Mouse (Mus musculus) MEL (cell line): Measurements from ENCODE around the gene Cd200. TPM values are rescaled to one million over a fixed set of nuclear protein-coding genes. Genes with fewer than 3 reads are reported as not detected.

ENCODE experiments used
- DNase-seq: peaks from one replicate; pipeline ENCODE4 v3.0.0; 2011; ENCODE audit warnings: low read depth, low spot score
- H3K27ac ChIP-seq: 2 replicates; pipeline ENCODE4 v1.5.1; 2012; ENCODE audit warnings: low read depth, mild to moderate bottlenecking, control low read depth, low read length, moderate library complexity; ENCODE audit not compliant: control insufficient read depth
- H3K27me3 ChIP-seq, 2 experiments: fragments of 150-350 bp in 1 of 2; sonication (generic) in 1 of 2; 2 replicates each; pipeline ENCODE4 v1.6.1; 2012; ENCODE audit warnings: low read length in 2 of 2, mild to moderate bottlenecking in 2 of 2, improper control_type of control experiment in 1 of 2, moderate library complexity in 1 of 2; ENCODE audit not compliant: insufficient read depth in 2 of 2, control insufficient read depth in 1 of 2
- H3K36me3 ChIP-seq, 2 experiments: 2 replicates each; pipeline ENCODE4 v1.6.1; 2012 to 2014; ENCODE audit warnings: low read length in 2 of 2, improper control_type of control experiment in 1 of 2, inconsistent platforms in 1 of 2, mild to moderate bottlenecking in 1 of 2; ENCODE audit not compliant: insufficient read depth in 2 of 2, control insufficient read depth in 1 of 2
- H3K4me1 ChIP-seq, 2 experiments: fragments of 150-350 bp in 1 of 2; sonication (generic) in 1 of 2; 2 replicates each; pipeline ENCODE4 v1.6.1; 2012; ENCODE audit warnings: low read length in 2 of 2, improper control_type of control experiment in 1 of 2, mild to moderate bottlenecking in 1 of 2; ENCODE audit not compliant: insufficient read depth in 2 of 2, control insufficient read depth in 1 of 2
- H3K4me3 ChIP-seq, 2 experiments: fragments of 150-350 bp in 1 of 2; sonication (generic) in 1 of 2; 2 replicates each; pipeline ENCODE4 v1.5.1; 2012; ENCODE audit warnings: low read depth in 2 of 2, low read length in 2 of 2, mild to moderate bottlenecking in 2 of 2, moderate library complexity in 2 of 2, control low read depth in 1 of 2, improper control_type of control experiment in 1 of 2; ENCODE audit not compliant: control insufficient read depth in 1 of 2, insufficient read depth in 1 of 2
- H3K79me2 ChIP-seq: 2 replicates; pipeline ENCODE4 v1.6.1; 2012; ENCODE audit warnings: mild to moderate bottlenecking, low read length, moderate library complexity; ENCODE audit not compliant: control insufficient read depth, poor library complexity, insufficient read depth
- H3K9ac ChIP-seq: 2 replicates; pipeline ENCODE4 v1.6.1; 2012; ENCODE audit warnings: low read depth, mild to moderate bottlenecking, control low read depth, low read length, moderate library complexity; ENCODE audit not compliant: control insufficient read depth, poor library complexity, severe bottlenecking
- H3K9me3 ChIP-seq: fragments of 150-350 bp; sonication (generic); replicated peaks from 2 replicates; pipeline ENCODE4 v1.6.1; 2012; ENCODE audit warnings: mild to moderate bottlenecking, low read length, improper control_type of control experiment, moderate library complexity; ENCODE audit not compliant: insufficient read depth
- BHLHE40 ChIP-seq: IDR thresholded peaks from 2 replicates; pipeline ENCODE4 v1.6.1; 2012; ENCODE audit warnings: low read depth, mild to moderate bottlenecking, inconsistent platforms, low read length, improper control_type of control experiment, borderline replicate concordance
- CTCF ChIP-seq, 3 experiments: IDR thresholded peaks in 2 of 3; conservative IDR thresholded peaks in 1 of 3; 2 replicates each; pipeline ENCODE4 v1.5.1; 2011 to 2012; ENCODE audit warnings: low read length in 3 of 3, low read depth in 2 of 3, mild to moderate bottlenecking in 2 of 3, improper control_type of control experiment in 1 of 3, inconsistent platforms in 1 of 3, mixed read lengths in 1 of 3, moderate library complexity in 1 of 3; ENCODE audit not compliant: control insufficient read depth in 1 of 3, insufficient read depth in 1 of 3, poor library complexity in 1 of 3, severe bottlenecking in 1 of 3
- E2F4 ChIP-seq: IDR thresholded peaks from 2 replicates; pipeline ENCODE4 v1.6.1; 2011; ENCODE audit warnings: low read depth, low read length, improper control_type of control experiment, borderline replicate concordance
- ETS1 ChIP-seq: IDR thresholded peaks from 2 replicates; pipeline ENCODE4 v1.6.1; 2012; ENCODE audit warnings: low read depth, mild to moderate bottlenecking, inconsistent platforms, low read length, improper control_type of control experiment, moderate library complexity
- GABPA ChIP-seq: IDR thresholded peaks from 2 replicates; pipeline ENCODE4 v1.6.1; 2012; ENCODE audit warnings: low read depth, mild to moderate bottlenecking, inconsistent platforms, low read length, improper control_type of control experiment, moderate library complexity
- JUND ChIP-seq: IDR thresholded peaks from 2 replicates; pipeline ENCODE4 v1.6.1; 2011; ENCODE audit warnings: low read depth, mild to moderate bottlenecking, improper control_type of control experiment, low read length
- MAZ ChIP-seq: IDR thresholded peaks from 2 replicates; pipeline ENCODE4 v1.6.1; 2012; ENCODE audit warnings: low read depth, mild to moderate bottlenecking, inconsistent platforms, low read length, improper control_type of control experiment
- MXI1 ChIP-seq: IDR thresholded peaks from 2 replicates; pipeline ENCODE4 v1.6.1; 2011; ENCODE audit warnings: mild to moderate bottlenecking, low read depth, low read length, improper control_type of control experiment
- MYB ChIP-seq: IDR thresholded peaks from 2 replicates; pipeline ENCODE4 v1.6.1; 2011; ENCODE audit warnings: mild to moderate bottlenecking, low read depth, low read length, improper control_type of control experiment
- MYC ChIP-seq: IDR thresholded peaks from 2 replicates; pipeline ENCODE4 v1.6.1; 2011; ENCODE audit warnings: low read depth, mild to moderate bottlenecking, low read length, improper control_type of control experiment, moderate library complexity
- NRF1 ChIP-seq: IDR thresholded peaks from 2 replicates; pipeline ENCODE4 v1.6.1; 2014; ENCODE audit warnings: low read depth, mild to moderate bottlenecking, inconsistent platforms, low read length, improper control_type of control experiment, moderate library complexity; ENCODE audit not compliant: poor library complexity, insufficient read depth, severe bottlenecking
- RCOR1 ChIP-seq: IDR thresholded peaks from 2 replicates; pipeline ENCODE4 v1.6.1; 2012; ENCODE audit warnings: low read depth, mild to moderate bottlenecking, inconsistent platforms, low read length, improper control_type of control experiment
- TAL1 ChIP-seq: IDR thresholded peaks from 2 replicates; pipeline ENCODE4 v1.6.1; 2012; ENCODE audit warnings: mild to moderate bottlenecking, inconsistent platforms, low read length, moderate library complexity, mixed read lengths
- TCF12 ChIP-seq: IDR thresholded peaks from 2 replicates; pipeline ENCODE4 v1.6.1; 2014; ENCODE audit warnings: low read depth, mild to moderate bottlenecking, inconsistent platforms, low read length, improper control_type of control experiment, moderate library complexity
- UBTF ChIP-seq: IDR thresholded peaks from 2 replicates; pipeline ENCODE4 v1.6.1; 2012; ENCODE audit warnings: low read depth, mild to moderate bottlenecking, inconsistent platforms, low read length, improper control_type of control experiment, moderate library complexity, borderline replicate concordance; ENCODE audit not compliant: insufficient read depth
- USF1 ChIP-seq: IDR thresholded peaks from 2 replicates; pipeline ENCODE4 v1.6.1; 2014; ENCODE audit warnings: low read depth, mild to moderate bottlenecking, inconsistent platforms, low read length, improper control_type of control experiment, moderate library complexity
- USF2 ChIP-seq, 2 experiments: IDR thresholded peaks; 2 replicates each; pipeline ENCODE4 v1.6.1; 2011 to 2012; ENCODE audit warnings: improper control_type of control experiment in 2 of 2, low read length in 2 of 2, borderline replicate concordance in 1 of 2, inconsistent platforms in 1 of 2, low read depth in 1 of 2, mild to moderate bottlenecking in 1 of 2; ENCODE audit not compliant: insufficient read depth in 1 of 2
- ZMIZ1 ChIP-seq: IDR thresholded peaks from 2 replicates; pipeline ENCODE4 v1.6.1; 2012; ENCODE audit warnings: low read depth, mild to moderate bottlenecking, inconsistent platforms, low read length, improper control_type of control experiment, moderate library complexity
- ZNF384 ChIP-seq: IDR thresholded peaks from 2 replicates; pipeline ENCODE4 v1.6.1; 2012; ENCODE audit warnings: low read depth, mild to moderate bottlenecking, inconsistent platforms, low read length, improper control_type of control experiment
- polyA plus RNA-seq, 2 experiments: library from polyadenylated mRNA; stranded (reverse) in 1 of 2; unstranded in 1 of 2; fragments of >175 nt in 1 of 2; fragments of >200 nt in 1 of 2; gene quantifications; 2 replicates each; pipeline versions ENCODE4 v1.2.1 to v1.2.4; 2012; ENCODE audit warnings: low replicate concordance in 2 of 2, low read depth in 1 of 2; ENCODE audit not compliant: insufficient read length in 2 of 2, insufficient read depth in 1 of 2, missing spikeins in 1 of 2
- total RNA-seq: library from RNA; depleted of rRNA; stranded (reverse); fragments of 300-350 nt; gene quantifications from 2 replicates; pipeline ENCODE4 v1.2.3, GENCODE M21; 2012

The Cd200 gene
- total and polyA plus RNA-seq, 3 experiments, result not detected

GRCm38 (mm10) chr16:45399947-45400555 lies 8.8 kb downstream of the Cd200 start:
- Histone ChIP-seq H3K79me2 (no peaks in the 10 kb centered on the region), H3K27ac (no peak overlapping the region), H3K4me1 (no peaks in the 10 kb centered on the region), H3K36me3 (no peaks in the 10 kb centered on the region), H3K9me3 (no peaks in the 10 kb centered on the region), H3K9ac (no peak overlapping the region), H3K4me3 (no peak overlapping the region), H3K27me3 (no peaks in the 10 kb centered on the region)
- no peak for TF ChIP-seq ZMIZ1
- no peak for TF ChIP-seq JUND
- no peak for TF ChIP-seq UBTF
- no peak for TF ChIP-seq CTCF (IDR thresholded peaks at IDR 0.05 in 2 of 3, conservative IDR thresholded peaks at IDR 0.05 in 1 of 3; ENCODE audit: control insufficient read depth in 1 of 3, insufficient read depth in 1 of 3, low read depth in 2 of 3, low read length in 3 of 3, poor library complexity in 1 of 3, severe bottlenecking in 1 of 3)
- TF ChIP-seq NRF1, result no peak
- TF ChIP-seq GABPA, result no peak
- TF ChIP-seq ZNF384, result no peak
- no peak for TF ChIP-seq RCOR1
- TF ChIP-seq ETS1, result no peak
- TF ChIP-seq MXI1, result no peak
- TF ChIP-seq E2F4, result no peak
- no peak for DNase-seq

GRCm38 (mm10) chr16:45399411-45399810 lies 9.4 kb downstream of the Cd200 start:
- no peaks in the 10 kb centered on the region for H3K79me2 ChIP-seq
- no peak overlapping the region for H3K4me3 ChIP-seq
- TF ChIP-seq USF1 (no peak), BHLHE40 (no peak), ZNF384 (no peak)
- DNase-seq, result no peak
- H3K4me1 ChIP-seq, result no peaks in the 10 kb centered on the region
- no peaks in the 10 kb centered on the region for H3K27me3 ChIP-seq
- H3K36me3 ChIP-seq, result no peaks in the 10 kb centered on the region
- H3K9ac ChIP-seq, result no peak overlapping the region
- H3K9me3 ChIP-seq, result no peaks in the 10 kb centered on the region
- no peak overlapping the region for H3K27ac ChIP-seq

- no peak for TF ChIP-seq USF2 (IDR thresholded peaks at IDR 0.05; ENCODE audit: borderline replicate concordance in 1 of 2, insufficient read depth in 1 of 2, low read depth in 1 of 2, low read length in 2 of 2)
- no peak for TF ChIP-seq ZMIZ1
- no peak for TF ChIP-seq MXI1
- no peak for TF ChIP-seq MYB
- TF ChIP-seq MYC, result no peak
- TF ChIP-seq USF1, result no peak
- TF ChIP-seq TCF12, result no peak
- no peak for TF ChIP-seq JUND
- no peak for TF ChIP-seq BHLHE40
- TF ChIP-seq MAZ, result no peak
- TF ChIP-seq TAL1, result no peak
- TF ChIP-seq GABPA, result no peak
- TF ChIP-seq, all 39 proteins: peak for 0
Observed at GRCm38 (mm10) chr16:45397440-45397839, 11.4 kb downstream of the Cd200 start.

More at GRCm38 (mm10) chr16:45397440-45397839, 11.4 kb downstream of the Cd200 start:
- Histone ChIP-seq H3K9me3 (no peaks in the 10 kb centered on the region), H3K36me3 (no peaks in the 10 kb centered on the region), H3K27me3 (no peaks in the 10 kb centered on the region), H3K4me1 (no peaks in the 10 kb centered on the region), H3K4me3 (no peak overlapping the region), H3K9ac (no peak overlapping the region), H3K27ac (no peak overlapping the region), H3K79me2 (no peaks in the 10 kb centered on the region)
- DNase-seq, result no peak
